Mouse (Mus musculus) T-helper 1 cell (primary cell): Measurements from ENCODE around the gene Ttll8.

Source experiments
- in situ Hi-C: fragments of 300-600 bp; cut with MboI, MseI; formaldehyde crosslinking; loops from one replicate; pipeline ENCODE4 v1.15.1; 2025; ENCODE audit warnings: high pct_unique_total_duplicates

Gene Ttll8

GRCm38 (mm10) chr15:88883342-88883741, 70.9 kb downstream of the Ttll8 start:
- in situ Hi-C loops: no loop called here

GRCm38 (mm10) chr15:88882851-88883250, 71.4 kb downstream of the Ttll8 start:
- in situ Hi-C loops: no loop called here

GRCm38 (mm10) chr15:88881253-88882044, 72.8 kb downstream of the Ttll8 start:
- in situ Hi-C loops: no loop called here

GRCm38 (mm10) chr15:88877021-88877400, 77.2 kb downstream of the Ttll8 start:
- in situ Hi-C loops: no loop called here

GRCm38 (mm10) chr15:88876155-88877020, 77.8 kb downstream of the Ttll8 start:
- in situ Hi-C loops: no loop called here

GRCm38 (mm10) chr15:88875625-88876081, 78.6 kb downstream of the Ttll8 start:
- in situ Hi-C loops: no loop called here

- in situ Hi-C loops: no loop called here
Measured at GRCm38 (mm10) chr15:88874477-88874876, 79.7 kb downstream of the Ttll8 start.

GRCm38 (mm10) chr15:88874061-88874460, 80.2 kb downstream of the Ttll8 start:
- in situ Hi-C loops: no loop called here

- in situ Hi-C loops: no loop called here
Measured at GRCm38 (mm10) chr15:88870418-88871185, 83.6 kb downstream of the Ttll8 start.

GRCm38 (mm10) chr15:88868024-88868742, 86.0 kb downstream of the Ttll8 start:
- in situ Hi-C loops: loop anchor here (5.0 kb wide), 1 partner anchor 41 kb away; no protein-coding TSS in a partner anchor

GRCm38 (mm10) chr15:88867368-88868023, 86.7 kb downstream of the Ttll8 start:
- in situ Hi-C loops: loop anchor here (5.0 kb wide), 1 partner anchor 40 kb away; no protein-coding TSS in a partner anchor

- in situ Hi-C loops: loop anchor here (5.0 kb wide), 1 partner anchor 40 kb away; no protein-coding TSS in a partner anchor
Measured at GRCm38 (mm10) chr15:88866934-88867356, 87.3 kb downstream of the Ttll8 start.

GRCm38 (mm10) chr15:88865888-88866695, 88.1 kb downstream of the Ttll8 start:
- in situ Hi-C loops: loop anchor here (5.0 kb wide), 1 partner anchor 39 kb away; no protein-coding TSS in a partner anchor

GRCm38 (mm10) chr15:88865061-88865460, 89.2 kb downstream of the Ttll8 start:
- in situ Hi-C loops: loop anchor here (5.0 kb wide), 1 partner anchor 38 kb away; no protein-coding TSS in a partner anchor

GRCm38 (mm10) chr15:88864270-88865030, 89.8 kb downstream of the Ttll8 start:
- in situ Hi-C loops: loop anchor here (5.0 kb wide), 1 partner anchor 37 kb away; no protein-coding TSS in a partner anchor

- in situ Hi-C loops: no loop called here
Measured at GRCm38 (mm10) chr15:88863695-88864231, 90.5 kb downstream of the Ttll8 start.

- in situ Hi-C loops: no loop called here
Measured at GRCm38 (mm10) chr15:88862881-88863694, 91.1 kb downstream of the Ttll8 start.
